Mouse (Mus musculus) liver, embryonic 14.5 days (tissue): ENCODE measurements at regions not wholly inside any gene's neighbourhood (a gene's known extent, or its start where the extent isn't known, plus 50 kb on each side); places are given as distances from the start of the nearest gene placed in this dataset.

Experiments used
- CTCF ChIP-seq: IDR thresholded peaks from 2 replicates; pipeline ENCODE4 v1.5.1; 2016; ENCODE audit warnings: antibody characterized with exemption, low read depth, control low read depth
- EP300 ChIP-seq: IDR thresholded peaks from 2 replicates; pipeline ENCODE4 v1.6.1; 2016; ENCODE audit warnings: antibody characterized with exemption, low read depth

DNA sequence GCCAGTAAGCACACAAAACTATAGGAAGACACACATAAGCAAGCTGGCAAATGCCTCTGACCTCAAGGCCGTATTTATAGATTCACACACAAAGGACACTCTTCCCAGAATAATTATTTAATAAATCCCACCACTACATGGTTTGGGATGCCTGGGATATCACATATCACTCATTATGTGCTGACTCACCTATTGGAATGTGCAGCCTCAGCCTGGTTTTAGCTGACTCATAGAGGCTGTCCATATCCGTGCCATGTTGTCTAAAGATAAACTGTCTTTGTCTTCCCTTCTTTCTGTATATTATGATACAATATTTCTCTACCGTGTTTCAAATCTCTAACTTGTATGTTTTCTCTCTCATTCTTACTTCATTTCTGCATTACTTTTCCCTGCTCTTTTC is 262.6 kb downstream of the Htr7 start:
- TF ChIP-seq CTCF (no peak), EP300 (no peak)
